Mouse (Mus musculus) lung, embryonic 15.5 days (tissue): ENCODE measurements at regions not wholly inside any gene's neighbourhood (a gene's known extent, or its start where the extent isn't known, plus 50 kb on each side); places are given as distances from the start of the nearest gene placed in this dataset.
"Not testable (repeated sequence)": the region's sequence is repeated elsewhere in the genome, so short reads cannot be mapped to it uniquely, and the experiment has no call there.

ENCODE experiments used
- ATAC-seq: fragments of 200-750 bp; cut with Nextera tagmentation; 2 replicates; pipeline ENCODE4 v1.8.0; 2017; ENCODE audit warnings: moderate number of reproducible peaks, borderline replicate concordance; ENCODE audit not compliant: low FRiP score, low TSS enrichment; ENCODE audit errors: extremely low read depth
- H3K27ac ChIP-seq: fragments of 300-500 bp; sonication (generic); 2 replicates; pipeline ENCODE4 v1.5.1; 2015; ENCODE audit warnings: moderate library complexity, mild to moderate bottlenecking, inconsistent platforms
- H3K27me3 ChIP-seq: fragments of 300-500 bp; sonication (generic); 2 replicates; pipeline ENCODE4 v1.6.1; 2015; ENCODE audit warnings: inconsistent platforms
- H3K36me3 ChIP-seq: fragments of 300-500 bp; sonication (generic); 2 replicates; pipeline ENCODE4 v1.6.1; 2015; ENCODE audit warnings: inconsistent platforms
- H3K4me1 ChIP-seq: fragments of 300-500 bp; sonication (generic); 2 replicates; pipeline ENCODE4 v1.6.1; 2015; ENCODE audit warnings: inconsistent platforms
- H3K4me2 ChIP-seq: fragments of 300-500 bp; sonication (generic); 2 replicates; pipeline ENCODE4 v1.6.1; 2015; ENCODE audit warnings: inconsistent platforms, mild to moderate bottlenecking, moderate library complexity
- H3K4me3 ChIP-seq: fragments of 300-500 bp; sonication (generic); 2 replicates; pipeline ENCODE4 v1.5.1; 2015; ENCODE audit warnings: mild to moderate bottlenecking, inconsistent platforms
- H3K9ac ChIP-seq: fragments of 300-500 bp; sonication (generic); 2 replicates; pipeline ENCODE4 v1.6.1; 2015; ENCODE audit warnings: inconsistent platforms
- H3K9me3 ChIP-seq: fragments of 300-500 bp; sonication (generic); 2 replicates; pipeline ENCODE4 v1.6.1; 2016; ENCODE audit warnings: inconsistent platforms
- WGBS: fragments of 180-500 bp; shearing (Covaris S2); methylation state at CpG from one replicate; pipeline ENCODE4 v1.1.7; 2015; 5-methylcytosine and 5-hydroxymethylcytosine counted together

DNA sequence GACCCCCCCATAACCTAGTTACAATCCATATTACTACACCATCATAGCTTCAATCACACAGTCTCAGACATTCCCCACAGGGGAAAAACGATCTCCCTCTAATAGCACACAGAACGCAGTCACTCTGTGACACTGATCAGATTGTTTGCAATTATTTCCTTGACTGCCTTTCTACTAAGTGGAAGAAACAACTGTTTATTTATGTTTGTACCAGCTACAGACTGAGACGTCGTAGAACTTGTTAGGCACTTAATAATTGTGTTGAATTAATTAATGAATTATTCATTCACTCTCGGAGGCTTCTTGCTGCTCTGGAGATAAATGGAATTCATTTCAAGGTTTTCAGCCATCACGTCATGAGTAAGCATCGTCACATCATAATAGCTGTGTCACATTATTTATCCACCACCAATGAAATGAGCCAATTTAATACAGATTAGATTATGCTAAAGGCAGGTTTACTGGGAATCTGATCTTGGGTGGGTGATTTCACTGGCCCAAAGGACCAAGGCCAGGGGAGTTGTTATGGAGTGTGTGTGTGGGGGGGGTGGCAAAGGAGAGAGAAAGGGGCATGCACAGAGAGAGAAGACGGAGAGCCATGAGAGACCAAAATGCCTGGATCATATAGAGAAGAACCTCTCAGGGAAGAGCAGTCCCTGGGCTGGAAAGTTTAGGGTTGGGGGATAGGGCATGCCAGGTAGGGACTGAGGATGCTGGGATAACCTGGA, 355.7 kb upstream of the Zwint start:
- Histone ChIP-seq H3K27ac (no peak overlapping the region), H3K4me2 (no peak overlapping the region), H3K27me3 (no peaks in the 10 kb centered on the region), H3K4me3 (no peak overlapping the region), H3K9ac (no peak overlapping the region), H3K36me3 (no peaks in the 10 kb centered on the region), H3K9me3 (no peaks in the 10 kb centered on the region), H3K4me1 (no peaks in the 10 kb centered on the region)
- no peak for ATAC-seq
- WGBS = 46% methylated on average over 8 of the region's 8 CpGs

DNA sequence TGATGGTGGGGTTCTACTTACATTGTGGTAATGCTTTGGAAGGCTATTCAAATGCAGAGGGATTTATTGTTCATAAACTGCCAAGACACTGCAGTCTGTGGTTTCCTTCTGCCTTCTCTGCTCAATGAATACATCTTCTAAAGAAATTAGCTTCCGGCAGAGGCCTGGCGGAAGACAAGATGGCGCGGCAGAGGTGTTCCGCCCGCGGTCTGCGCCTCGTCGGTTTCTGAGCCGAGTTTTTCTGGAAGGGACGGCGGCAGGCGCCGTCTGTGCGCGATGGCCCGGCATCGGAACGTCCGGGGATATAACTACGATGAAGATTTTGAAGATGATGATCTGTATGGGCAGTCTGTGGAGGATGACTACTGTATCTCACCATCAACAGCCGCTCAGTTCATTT, 345.6 kb upstream of the Zwint start:
- H3K27me3 ChIP-seq, H3K4me1 ChIP-seq, ATAC-seq, H3K9me3 ChIP-seq, H3K4me3 ChIP-seq, H3K9ac ChIP-seq, H3K4me2 ChIP-seq, H3K36me3 ChIP-seq, H3K27ac ChIP-seq: not testable (repeated sequence)
- 92% methylated on average over 23 of the region's 23 CpGs for whole genome bisulfite sequencing

DNA sequence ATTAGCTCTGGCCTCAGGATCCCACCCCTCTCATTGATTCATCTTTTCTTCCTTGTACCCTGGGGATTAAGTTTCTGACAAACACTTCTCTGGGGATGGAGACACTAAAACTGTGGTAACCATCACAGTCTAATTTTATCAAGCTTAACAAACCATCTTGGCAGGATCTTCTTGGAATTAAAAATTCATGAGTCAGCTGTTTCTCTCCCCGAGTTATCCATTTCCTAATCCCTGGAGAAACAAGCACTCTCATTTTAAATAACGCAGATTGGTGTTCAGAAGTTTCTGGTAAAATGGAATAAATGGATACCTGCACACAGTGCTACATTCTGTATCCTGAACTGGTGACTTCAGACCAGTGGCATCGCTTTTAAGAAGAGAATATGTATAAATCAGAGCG, 336.3 kb upstream of the Zwint start:
- no peak overlapping the region for H3K9ac ChIP-seq
- H3K4me1 ChIP-seq = no peaks in the 10 kb centered on the region
- no peaks in the 10 kb centered on the region for H3K9me3 ChIP-seq
- 77% methylated on average over 4 of the region's 4 CpGs for WGBS
- H3K4me2 ChIP-seq = no peak overlapping the region
- no peak overlapping the region for H3K27ac ChIP-seq
- H3K27me3 ChIP-seq = no peaks in the 10 kb centered on the region
- ATAC-seq = no peak
- H3K36me3 ChIP-seq = no peaks in the 10 kb centered on the region
- no peak overlapping the region for H3K4me3 ChIP-seq

DNA sequence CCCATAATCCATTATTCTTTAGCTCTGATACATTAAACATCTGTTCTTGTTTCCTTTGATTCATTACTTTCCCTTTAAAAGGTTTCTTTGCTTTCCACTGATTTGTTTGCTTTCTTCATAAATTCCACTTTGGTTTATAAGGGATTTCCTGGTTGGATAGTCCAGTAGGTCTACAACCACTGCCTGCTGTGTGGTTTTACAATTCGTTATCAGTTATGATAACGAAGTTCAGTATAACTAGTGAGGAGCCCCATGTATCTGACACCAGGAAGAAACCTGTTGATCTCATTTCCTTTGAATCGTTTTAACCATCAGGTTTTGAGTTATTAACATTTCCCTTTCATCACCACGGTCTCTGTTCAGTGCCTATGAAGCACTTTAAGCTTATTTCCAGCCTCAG, 334.3 kb upstream of the Zwint start:
- Histone ChIP-seq H3K4me1 (no peaks in the 10 kb centered on the region), H3K9ac (no peak overlapping the region)
- 63% methylated on average over 4 of the region's 4 CpGs for WGBS

DNA sequence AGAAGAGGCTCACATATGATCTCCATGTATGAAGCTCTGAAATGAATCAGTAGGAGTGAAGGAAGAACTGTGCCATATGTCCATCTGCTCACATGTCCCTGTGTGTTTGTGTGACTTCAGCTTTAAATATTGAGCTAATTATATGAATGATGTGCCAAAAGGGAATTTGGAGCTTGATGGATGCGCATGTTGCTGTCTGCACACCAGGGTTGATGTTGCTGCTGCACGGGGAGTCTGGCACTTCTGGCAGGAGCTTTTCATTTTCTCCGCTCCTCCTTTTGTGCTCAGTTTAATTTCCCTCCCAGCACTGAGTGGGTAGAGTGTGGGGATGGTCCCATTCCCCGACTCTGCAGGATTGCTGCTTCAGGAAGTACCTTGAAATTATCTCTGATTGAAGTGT, 328.0 kb upstream of the Zwint start:
- Histone ChIP-seq H3K9me3 (no peaks in the 10 kb centered on the region), H3K9ac (no peak overlapping the region), H3K36me3 (no peaks in the 10 kb centered on the region), H3K27me3 (no peaks in the 10 kb centered on the region), H3K4me3 (no peak overlapping the region), H3K4me2 (no peak overlapping the region), H3K27ac (no peak overlapping the region), H3K4me1 (no peaks in the 10 kb centered on the region)
- no peak for ATAC-seq
- WGBS = 71% methylated on average over 4 of the region's 4 CpGs

More for the DNA sequence above, 334.3 kb upstream of the Zwint start:
- Histone ChIP-seq H3K36me3 (no peaks in the 10 kb centered on the region), H3K4me2 (no peak overlapping the region), H3K27me3 (no peaks in the 10 kb centered on the region), H3K27ac (no peak overlapping the region), H3K4me3 (no peak overlapping the region), H3K9me3 (no peaks in the 10 kb centered on the region)
- ATAC-seq = no peak

DNA sequence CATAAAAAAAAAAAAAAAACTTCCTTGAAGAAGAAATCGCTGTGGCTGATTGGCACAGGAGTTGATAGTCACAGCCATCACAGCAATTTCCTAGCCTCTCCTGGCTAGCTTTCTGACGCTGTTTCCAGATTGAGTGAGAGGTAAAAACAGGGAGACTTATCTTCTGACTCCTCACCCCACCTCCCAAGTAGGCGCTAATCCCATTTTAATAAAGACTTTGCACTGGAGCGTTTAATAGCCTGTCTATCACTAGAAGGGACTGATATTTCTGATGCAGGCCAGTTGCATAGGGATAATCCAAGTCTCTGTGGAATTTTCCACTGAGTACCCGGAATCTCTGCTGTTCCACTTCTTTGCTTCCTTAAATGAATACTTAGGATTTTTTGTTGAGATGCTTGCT, 307.4 kb upstream of the Zwint start:
- WGBS = 73% methylated on average over 5 of the region's 5 CpGs

DNA sequence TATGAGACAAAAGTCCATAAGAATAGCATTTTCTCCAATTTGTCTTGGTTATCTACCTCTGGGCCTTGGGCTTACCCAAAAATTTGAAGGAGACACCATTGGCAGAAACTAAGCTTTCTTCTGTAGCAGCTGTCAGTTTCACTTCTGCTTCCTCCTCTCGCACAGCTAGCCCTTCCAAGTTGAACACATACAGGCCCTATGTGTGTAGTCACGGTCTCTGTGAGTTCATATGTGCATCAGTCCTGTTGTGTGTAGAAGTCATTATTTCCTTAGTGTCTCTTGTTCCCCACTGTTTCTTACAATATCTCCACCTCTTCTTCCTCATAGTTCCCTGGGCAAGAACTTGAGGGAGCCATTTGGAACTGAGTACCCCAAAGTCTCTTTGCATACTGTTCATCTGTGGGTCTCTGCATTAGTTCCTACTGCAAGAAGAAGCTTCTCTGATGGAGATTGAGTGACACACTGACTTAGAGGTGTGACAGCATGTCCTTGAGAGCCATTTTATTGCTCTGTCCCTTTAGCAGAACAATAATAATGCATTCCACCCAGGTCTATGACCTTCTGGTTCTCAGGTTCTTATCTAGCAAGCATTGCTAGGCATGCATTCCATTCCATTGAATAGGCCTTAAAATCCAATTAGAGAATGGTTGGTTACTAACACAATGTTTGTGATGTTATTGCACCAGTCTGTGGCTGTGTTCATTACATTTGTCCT, 306.5 kb upstream of the Zwint start:
- Histone ChIP-seq H3K36me3 (no peaks in the 10 kb centered on the region), H3K9me3 (no peaks in the 10 kb centered on the region), H3K27me3 (no peaks in the 10 kb centered on the region), H3K4me2 (no peak overlapping the region), H3K9ac (no peak overlapping the region), H3K27ac (no peak overlapping the region), H3K4me3 (no peak overlapping the region), H3K4me1 (no peaks in the 10 kb centered on the region)
- no peak for ATAC-seq
- WGBS = 86% methylated on average over 2 of the region's 2 CpGs

More for the DNA sequence above, 307.4 kb upstream of the Zwint start:
- no peaks in the 10 kb centered on the region for H3K27me3 ChIP-seq
- no peaks in the 10 kb centered on the region for H3K36me3 ChIP-seq
- ATAC-seq = no peak
- H3K4me1 ChIP-seq = no peaks in the 10 kb centered on the region
- no peak overlapping the region for H3K4me2 ChIP-seq
- no peak overlapping the region for H3K4me3 ChIP-seq
- H3K9me3 ChIP-seq = no peaks in the 10 kb centered on the region
- H3K9ac ChIP-seq = no peak overlapping the region
- no peak overlapping the region for H3K27ac ChIP-seq

DNA sequence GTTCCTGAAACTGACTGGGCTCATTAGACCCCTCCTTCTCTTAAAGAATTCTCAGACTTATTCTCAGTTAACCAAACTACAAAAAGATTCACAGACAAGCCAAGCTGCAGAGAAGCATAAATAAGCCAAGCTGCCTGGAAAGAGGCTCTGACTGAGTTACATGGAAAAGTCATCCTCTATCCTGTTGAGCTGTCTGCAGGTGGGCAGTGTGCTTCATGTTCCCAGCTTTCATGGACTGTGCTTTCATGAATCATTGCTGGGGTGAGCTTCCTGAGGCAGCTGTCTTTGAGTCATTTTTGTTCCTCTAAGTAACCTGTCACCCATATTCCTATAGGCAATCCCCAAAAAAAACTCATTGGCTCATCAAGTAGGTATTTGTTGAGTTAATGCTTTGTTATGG, 301.8 kb upstream of the Zwint start:
- Histone ChIP-seq H3K4me3 (no peak overlapping the region), H3K9me3 (no peaks in the 10 kb centered on the region), H3K4me1 (no peaks in the 10 kb centered on the region), H3K36me3 (no peaks in the 10 kb centered on the region), H3K9ac (no peak overlapping the region), H3K4me2 (no peak overlapping the region), H3K27ac (no peak overlapping the region), H3K27me3 (no peaks in the 10 kb centered on the region)
- no peak for ATAC-seq

DNA sequence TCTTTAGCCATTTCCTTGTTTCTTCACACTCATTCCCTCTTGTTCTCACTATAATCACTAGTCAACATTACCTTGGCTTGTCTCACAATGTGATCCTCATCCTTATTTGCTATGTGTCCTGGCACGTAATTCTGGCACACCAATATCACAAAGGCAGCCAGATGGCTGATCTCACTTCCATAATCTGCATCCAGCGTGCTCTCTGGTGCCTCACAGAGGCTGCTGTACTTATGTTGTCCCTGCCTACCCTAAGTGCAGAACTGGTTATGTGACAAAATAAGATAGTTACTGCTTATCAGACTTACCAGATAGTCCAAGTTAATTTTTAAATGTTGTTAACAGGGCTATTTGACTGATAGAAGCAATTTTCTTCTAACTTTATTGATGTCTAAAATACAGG, 301.1 kb upstream of the Zwint start:
- Histone ChIP-seq H3K9me3 (no peaks in the 10 kb centered on the region), H3K4me3 (no peak overlapping the region), H3K27me3 (no peaks in the 10 kb centered on the region), H3K4me2 (no peak overlapping the region), H3K4me1 (no peaks in the 10 kb centered on the region), H3K36me3 (no peaks in the 10 kb centered on the region), H3K9ac (no peak overlapping the region), H3K27ac (no peak overlapping the region)
- WGBS = 71% methylated on average over 2 of the region's 2 CpGs
- ATAC-seq = no peak

DNA sequence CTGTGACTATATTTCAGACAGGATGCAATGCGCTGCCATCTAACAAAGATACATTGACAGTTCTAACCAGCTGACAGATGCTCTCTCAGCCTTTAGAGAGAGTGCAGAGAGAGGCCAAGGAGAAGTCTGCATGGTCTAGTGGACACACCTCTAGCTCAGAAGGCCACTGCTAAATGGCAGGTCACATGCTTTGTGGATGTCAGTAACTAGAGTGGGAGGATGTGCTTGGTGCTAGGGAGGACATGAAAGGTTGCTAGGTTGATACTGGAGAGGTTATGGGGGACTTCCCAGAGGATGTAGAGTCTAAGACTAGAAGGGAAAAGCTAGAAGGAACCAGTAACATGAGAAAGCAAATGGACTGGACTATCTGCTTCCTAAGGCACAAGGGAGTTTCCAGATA, 271.3 kb upstream of the Zwint start:
- no peaks in the 10 kb centered on the region for H3K27me3 ChIP-seq
- ATAC-seq = no peak
- H3K9me3 ChIP-seq = no peaks in the 10 kb centered on the region
- H3K4me2 ChIP-seq = no peak overlapping the region
- H3K36me3 ChIP-seq = no peaks in the 10 kb centered on the region
- no peak overlapping the region for H3K27ac ChIP-seq
- no peak overlapping the region for H3K9ac ChIP-seq
- 76% methylated on average over 1 of the region's 1 CpGs for WGBS
- no peaks in the 10 kb centered on the region for H3K4me1 ChIP-seq
- no peak overlapping the region for H3K4me3 ChIP-seq

DNA sequence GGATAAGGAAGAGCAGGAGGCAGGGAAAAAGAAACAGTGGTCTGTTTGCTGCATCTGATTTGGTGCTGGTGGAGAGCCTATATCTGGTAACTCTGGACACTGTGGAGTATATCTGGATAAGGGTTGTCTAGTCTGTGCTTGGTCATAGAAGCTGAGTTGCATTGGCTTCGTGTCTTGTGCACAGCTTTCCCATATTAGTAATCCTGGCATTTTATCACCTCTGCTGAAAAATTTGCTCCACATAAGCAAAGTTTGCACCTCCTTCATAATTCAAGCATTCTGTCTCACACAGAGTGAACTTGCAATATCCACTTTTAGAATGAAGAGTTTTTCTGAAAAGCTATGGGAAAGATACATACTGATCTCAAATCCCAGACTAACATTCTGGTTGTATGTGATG, 269.8 kb upstream of the Zwint start:
- Histone ChIP-seq H3K36me3 (no peaks in the 10 kb centered on the region), H3K27me3 (no peaks in the 10 kb centered on the region)
- WGBS = 56% methylated on average over 1 of the region's 1 CpGs

DNA sequence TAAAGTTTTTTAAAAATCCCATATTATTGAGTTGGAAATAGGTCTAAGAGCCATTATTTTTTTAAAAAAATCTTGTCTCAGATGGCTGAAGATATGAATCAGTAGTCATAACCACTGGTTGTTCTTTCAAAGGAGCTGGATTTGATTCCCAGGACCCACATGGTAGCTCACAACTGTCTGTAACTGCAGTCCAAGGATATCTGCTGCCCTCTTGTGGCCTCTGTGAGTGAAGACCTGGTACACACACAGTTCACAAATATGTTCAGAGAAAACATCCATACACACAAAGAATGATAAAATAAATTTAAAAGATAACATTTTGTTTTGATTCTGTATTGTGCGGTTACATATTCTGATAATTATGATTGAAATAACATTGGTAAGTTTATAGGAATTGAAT, 263.2 kb upstream of the Zwint start:
- no peaks in the 10 kb centered on the region for H3K9me3 ChIP-seq
- ATAC-seq = no peak
- WGBS = 92% methylated on average over 1 of the region's 1 CpGs
- H3K4me2 ChIP-seq = no peak overlapping the region
- H3K36me3 ChIP-seq = no peaks in the 10 kb centered on the region
- no peak overlapping the region for H3K27ac ChIP-seq
- no peaks in the 10 kb centered on the region for H3K27me3 ChIP-seq
- H3K4me3 ChIP-seq = no peak overlapping the region
- H3K4me1 ChIP-seq = no peaks in the 10 kb centered on the region
- no peak overlapping the region for H3K9ac ChIP-seq

More for the DNA sequence above, 269.8 kb upstream of the Zwint start:
- Histone ChIP-seq H3K4me1 (no peaks in the 10 kb centered on the region), H3K9ac (no peak overlapping the region), H3K4me3 (no peak overlapping the region), H3K4me2 (no peak overlapping the region), H3K27ac (no peak overlapping the region), H3K9me3 (no peaks in the 10 kb centered on the region)
- ATAC-seq = no peak
